Mouse (Mus musculus) lung, adult 18-20 months (tissue): ENCODE data around the gene Olfr935.

Experiments
- DNase-seq, 2 experiments: peaks; one replicate each; pipeline ENCODE4 v3.0.0; 2022; ENCODE audit warnings: mixed read lengths in 2 of 2

Gene Olfr935

DNA sequence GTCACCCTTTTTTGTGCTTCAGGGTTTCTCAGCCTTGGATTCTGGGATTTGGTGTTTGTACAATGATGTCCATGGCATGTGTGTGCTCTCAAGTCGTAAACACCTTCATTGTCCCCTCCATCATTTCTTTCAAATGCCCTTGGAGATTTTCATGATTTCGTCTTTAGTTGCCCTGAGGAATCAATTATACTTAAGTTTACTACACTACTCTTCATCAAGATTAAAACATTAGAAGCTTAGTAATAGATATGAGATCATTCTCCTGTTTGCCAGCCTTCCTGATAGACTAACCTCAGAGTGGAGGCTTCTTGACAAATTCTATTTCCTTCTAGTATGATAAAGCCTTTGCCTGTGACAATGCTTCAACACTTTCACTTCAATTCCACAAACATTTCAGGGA, at the start of gene Olfr935:
Gene Olfr935, minus strand, starts transcription at position 101 of the 400 bp plus-strand sequence.
- no peak for DNase-seq

DNA sequence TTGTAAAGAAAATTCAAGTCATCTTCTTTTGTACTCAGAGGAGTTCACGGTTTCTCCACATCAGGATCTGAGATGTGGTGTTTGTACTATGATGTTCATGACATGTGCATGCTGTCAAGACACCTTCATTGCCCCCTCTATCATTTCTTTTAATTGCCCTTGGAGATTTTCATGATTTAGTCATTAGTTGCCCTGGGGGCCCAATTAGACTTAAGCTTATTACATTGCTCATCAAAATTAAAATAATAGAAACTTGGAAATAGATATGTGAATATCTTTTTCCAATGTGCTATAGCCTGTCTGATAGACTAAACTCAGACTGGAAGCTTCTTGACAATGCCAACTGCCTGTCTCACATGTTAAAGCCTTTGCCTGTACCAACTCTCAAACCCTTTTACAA, 23.8 kb upstream of the Olfr935 start, which contains the start of gene Olfr146:
Gene Olfr146, minus strand, starts transcription at position 101 of the 400 bp plus-strand sequence.
- no peak for DNase-seq

DNA sequence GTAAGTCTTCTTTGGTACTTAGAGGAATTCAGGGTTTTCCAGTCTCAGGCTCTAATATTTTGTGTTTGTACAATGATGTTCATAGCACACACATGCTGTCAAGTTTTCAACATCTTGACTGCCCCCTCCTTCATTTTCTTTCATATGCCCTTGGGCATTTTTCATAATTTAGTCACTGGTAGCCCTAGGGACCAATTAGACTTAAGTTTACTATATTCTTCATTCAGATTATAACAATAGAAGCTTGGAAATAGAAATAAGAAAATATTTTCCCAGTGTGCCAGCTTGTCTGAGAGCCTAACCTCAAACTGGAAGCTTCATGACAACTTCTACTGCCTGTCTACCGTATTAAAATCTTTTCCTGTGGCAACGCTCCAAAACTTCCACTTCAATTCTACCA, 11.3 kb downstream of the Olfr935 start, which contains the start of gene Olfr934:
Gene Olfr934, minus strand, starts transcription at position 101 of the 400 bp plus-strand sequence.
- no peak for DNase-seq

DNA sequence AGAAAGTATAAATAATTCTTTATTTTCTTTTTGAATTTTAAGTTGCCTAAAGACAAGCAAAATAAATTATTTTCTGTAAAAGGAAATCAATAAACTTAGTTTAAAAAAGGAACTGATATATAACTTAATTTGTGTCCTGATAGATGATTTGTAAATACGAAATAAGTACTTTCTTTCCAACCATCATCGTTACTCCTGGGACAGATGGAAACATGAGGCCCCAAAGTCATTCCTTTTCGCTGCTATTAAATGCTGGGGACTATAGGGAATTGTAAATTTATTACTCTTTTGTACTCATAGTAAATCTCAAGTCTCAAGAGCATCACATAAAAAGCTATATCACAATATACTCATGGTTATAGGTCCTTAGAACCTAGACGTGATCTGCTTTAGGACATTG, 27.5 kb downstream of the Olfr935 start, which contains the start of gene Olfr933:
Gene Olfr933, plus strand, starts transcription at position 301 of the 400 bp plus-strand sequence.
- DNase-seq: no peak

DNA sequence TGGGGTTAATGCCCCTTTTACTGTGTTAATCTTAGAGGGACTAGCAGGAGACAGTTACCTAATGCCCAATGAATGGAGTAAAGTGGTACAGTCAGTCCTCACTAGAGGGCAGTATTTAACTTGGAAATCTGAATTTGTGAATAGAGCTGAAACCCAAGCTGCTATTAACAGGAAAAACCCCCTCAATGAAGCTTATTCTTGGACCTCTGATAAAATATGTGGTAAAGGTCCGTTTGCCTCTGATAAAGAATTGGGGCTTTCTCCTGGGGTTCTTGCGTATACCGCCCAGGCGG, 45.4 kb downstream of the Olfr935 start:
- no peak for DNase-seq

DNA sequence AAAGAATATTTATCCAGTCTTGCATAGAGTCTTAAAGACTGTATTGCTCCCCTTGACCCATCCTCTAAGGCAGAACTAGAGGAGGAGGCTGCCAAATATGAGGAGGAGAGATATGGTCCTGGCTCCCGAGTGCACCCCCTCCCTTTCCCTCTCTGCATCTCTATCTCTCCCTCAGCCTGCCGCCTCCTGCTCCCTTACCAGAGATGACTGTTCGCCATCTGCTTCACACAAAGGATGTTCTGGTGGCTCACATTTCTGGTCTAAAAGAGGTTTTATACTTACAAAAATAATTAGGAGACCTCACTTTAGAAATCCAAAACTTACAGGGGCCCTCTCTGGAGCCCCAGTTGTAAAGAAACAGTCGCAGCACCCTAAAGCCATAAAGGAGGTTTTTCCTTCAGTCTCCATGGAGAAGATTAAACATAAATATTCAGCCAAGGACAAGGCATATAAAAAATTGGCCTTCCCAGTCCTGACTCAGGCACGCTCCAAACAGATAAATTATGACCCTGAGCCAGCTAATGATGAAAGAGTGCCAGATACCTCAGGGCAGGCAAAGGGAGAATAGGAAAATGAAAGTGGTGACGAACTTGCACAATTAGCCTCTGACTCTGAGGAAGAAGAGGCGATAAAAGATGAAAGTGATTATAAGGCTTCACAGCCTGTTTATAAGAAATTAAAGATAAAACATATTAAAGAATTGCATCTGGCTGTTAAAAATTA, 45.9 kb downstream of the Olfr935 start:
- no peak for DNase-seq
